9 mouse cellular contexts compared by ENCODE assay signal in genomic region chr1:86443386-86444172, GRCm38 (mm10). TPM values are rescaled to one million over a fixed set of nuclear protein-coding genes. Genes with fewer than 3 reads are reported as not detected.
DNase-seq lines count a peak whose midpoint lies in the region; ATAC-seq lines count a peak whose summit lies in the region.
"Had no signal": no experiment of that assay in that cellular context is flagged by ENCODE, and none has a peak within 500 bp of the region (broad histone marks: within the 10 kb centered on the region; RNA-seq: fewer than 3 reads in every experiment).

No protein-coding gene starts in this region.

- ATAC-seq in cerebellum, adult (ENCODE audit: insufficient number of reproducible peaks, low FRiP score, low TSS enrichment), result no peak

- H3K27me3 ChIP-seq in forebrain, embryonic 10.5 days (ENCODE audit: poor library complexity, severe bottlenecking), result peaks cover 12% of the 10 kb centered on the region

- WGBS in forebrain, embryonic 10.5 days, result 48% methylated on average over 8 of the region's 8 CpGs

- H3K36me3 ChIP-seq in forebrain, embryonic 10.5 days (replicated peaks), result no peaks in the 10 kb centered on the region

- intact Hi-C loops in gastrocnemius, postnatal 36 days (cut with DNase I), result loop anchor here (2.0 kb wide), 1 partner anchor 21 kb away; no protein-coding TSS in a partner anchor

- DNase-seq in cerebellum, adult 9-10 months, result peak; percentile 58
- DNase-seq in 416B (ENCODE audit: low read depth), result peak; percentile 66
- peak; percentile 40 for DNase-seq in forebrain, embryonic 10.5 days (ENCODE audit: extremely low spot score, low spot score)
- DNase-seq in kidney, postnatal 10 days, result peak; percentile 44
- DNase-seq in naive thymus-derived CD4-positive, alpha-beta T cell, adult 2 months (ENCODE audit: low read depth), result peak; percentile 33
- no peak for DNase-seq in right cerebral cortex, postnatal 4 days
- DNase-seq in gastrocnemius, postnatal 36 days, result no peak

- peaks cover 62% of the 10 kb centered on the region for H3K4me1 ChIP-seq in forebrain, embryonic 10.5 days

- H3K27ac ChIP-seq in forebrain, embryonic 10.5 days, result peak overlapping the region; percentile 99

- no peaks in the 10 kb centered on the region for H3K9me3 ChIP-seq in forebrain, embryonic 10.5 days

- H3K4me3 ChIP-seq in forebrain, embryonic 10.5 days, result peak overlapping the region; percentile 63

RNA-seq across cellular contexts. Expression of gene Tex44, which starts 17.4 kb away (rescaled TPM):
- not detected in 2 replicates for polyA plus RNA-seq in forebrain, embryonic 10.5 days (2016; fragmentation: Nextera tagmentation; extraction: Ambion mirVana)
- total RNA-seq in gastrocnemius, postnatal 36 days (2021), result not detected
- total RNA-seq: heart, postnatal 36 days had no signal

RNA-seq across cellular contexts. Expression of gene Nmur1, which starts 17.6 kb away (rescaled TPM):
- 0.17 and 0.27 TPM in 2 replicates for polyA plus RNA-seq in forebrain, embryonic 10.5 days (2016; fragmentation: Nextera tagmentation; extraction: Ambion mirVana)
- total RNA-seq in gastrocnemius, postnatal 36 days (2021), result not detected
- total RNA-seq: heart, postnatal 36 days had no signal

Comparison
In these comparisons a context has a peak if more than half of its experiments do, and no peak if none do; other contexts are left out.
1. DNase-seq: peak in cerebellum, adult 9-10 months (single experiment), 416B (single experiment), forebrain, embryonic 10.5 days (single experiment), kidney, postnatal 10 days (single experiment) and naive thymus-derived CD4-positive, alpha-beta T cell, adult 2 months (single experiment); none in right cerebral cortex, postnatal 4 days (single experiment) and gastrocnemius, postnatal 36 days (0 of 2).